8 mouse cellular contexts compared by ENCODE assay signal in genomic region chr13:60936500-60936901, GRCm38 (mm10). TPM values are rescaled to one million over a fixed set of nuclear protein-coding genes. Genes with fewer than 3 reads are reported as not detected.
DNase-seq lines count a peak whose midpoint lies in the region; ATAC-seq lines count a peak whose summit lies in the region.

TSS of gene Gm49391 (minus strand) at chr13:60936571.
TSS of gene Ctla2a (minus strand) at chr13:60936625.

- 49% methylated on average over 5 of the region's 5 CpGs for WGBS in heart, embryonic 10.5 days
- WGBS in embryonic facial prominence, embryonic 10.5 days, result 67% methylated on average over 5 of the region's 5 CpGs
- WGBS in neural tube, embryonic 15.5 days, result 70% methylated on average over 5 of the region's 5 CpGs

- H3K4me3 ChIP-seq in heart, embryonic 10.5 days, result no peak within 1 kb of the TSS
- no peak within 1 kb of the TSS for H3K4me3 ChIP-seq in embryonic facial prominence, embryonic 10.5 days
- no peak within 1 kb of the TSS for H3K4me3 ChIP-seq in neural tube, embryonic 15.5 days (replicated peaks)

- peak; percentile 99 for DNase-seq in heart, adult 11 months
- no peak for DNase-seq in heart, embryonic 10.5 days (ENCODE audit: low spot score)
- DNase-seq in embryonic facial prominence, embryonic 10.5 days (ENCODE audit: low spot score), result peak; percentile 7
- DNase-seq in kidney, adult 18-20 months, result peak; percentile 27
- peak; percentile 76 for DNase-seq in lung, postnatal 10 days
- no peak for DNase-seq in layer of hippocampus, adult 11-12 months (ENCODE audit: low spot score)
- no peak for DNase-seq in spleen, adult 12 weeks (ENCODE audit: low spot score)

- H3K4me2 ChIP-seq in neural tube, embryonic 15.5 days, result no peak within 1 kb of the TSS

- H3K27ac ChIP-seq in heart, embryonic 10.5 days, result no peak within 1 kb of the TSS
- H3K27ac ChIP-seq in embryonic facial prominence, embryonic 10.5 days (replicated peaks), result no peak within 1 kb of the TSS
- no peak within 1 kb of the TSS for H3K27ac ChIP-seq in neural tube, embryonic 15.5 days (replicated peaks)

- no peak for ATAC-seq in neural tube, embryonic 15.5 days (ENCODE audit: low FRiP score)

- no peaks in the 10 kb centered on the region for H3K27me3 ChIP-seq in heart, embryonic 10.5 days (ENCODE audit: insufficient read depth, poor library complexity, severe bottlenecking)
- H3K27me3 ChIP-seq in embryonic facial prominence, embryonic 10.5 days (replicated peaks; ENCODE audit: low read depth, poor library complexity, severe bottlenecking), result no peaks in the 10 kb centered on the region
- no peaks in the 10 kb centered on the region for H3K27me3 ChIP-seq in neural tube, embryonic 15.5 days (replicated peaks)

- no peak within 1 kb of the TSS for H3K9ac ChIP-seq in neural tube, embryonic 15.5 days (replicated peaks)

- no peaks in the 10 kb centered on the region for H3K4me1 ChIP-seq in heart, embryonic 10.5 days
- H3K4me1 ChIP-seq in embryonic facial prominence, embryonic 10.5 days, result no peaks in the 10 kb centered on the region
- no peaks in the 10 kb centered on the region for H3K4me1 ChIP-seq in neural tube, embryonic 15.5 days

- H3K9me3 ChIP-seq in heart, embryonic 10.5 days, result no peaks in the 10 kb centered on the region
- H3K9me3 ChIP-seq in embryonic facial prominence, embryonic 10.5 days, result peaks cover 19% of the 10 kb centered on the region; the same call in 1 of the 2 replicates
- H3K9me3 ChIP-seq in neural tube, embryonic 15.5 days (replicated peaks), result no peaks in the 10 kb centered on the region

- H3K36me3 ChIP-seq in heart, embryonic 10.5 days, result no peaks in the 10 kb centered on the region; the same call in 1 of the 2 replicates
- no peaks in the 10 kb centered on the region for H3K36me3 ChIP-seq in embryonic facial prominence, embryonic 10.5 days (replicated peaks)
- H3K36me3 ChIP-seq in neural tube, embryonic 15.5 days, result no peaks in the 10 kb centered on the region

RNA-seq across cellular contexts. Expression of gene Gm49391, which starts in this region (rescaled TPM):
- polyA plus RNA-seq in heart, embryonic 10.5 days (2016; fragmentation: Nextera tagmentation; extraction: Ambion mirVana), result 0.98 and 1.4 TPM in 2 replicates
- polyA plus RNA-seq in embryonic facial prominence, embryonic 10.5 days (2016; fragmentation: Nextera tagmentation; extraction: Ambion mirVana), result 0.69 and 1.0 TPM in 2 replicates
- polyA plus RNA-seq in neural tube, embryonic 15.5 days (2015; fragmentation: Nextera tagmentation; extraction: Ambion mirVana), result 0.23 and 1.7 TPM in 2 replicates

RNA-seq across cellular contexts. Expression of gene Ctla2a, which starts in this region (rescaled TPM):
- 32.2 and 48.4 TPM in 2 replicates for polyA plus RNA-seq in heart, embryonic 10.5 days (2016; fragmentation: Nextera tagmentation; extraction: Ambion mirVana)
- 8.7 and 9.3 TPM in 2 replicates for polyA plus RNA-seq in embryonic facial prominence, embryonic 10.5 days (2016; fragmentation: Nextera tagmentation; extraction: Ambion mirVana)
- 16.3 and 27.7 TPM in 2 replicates for polyA plus RNA-seq in neural tube, embryonic 15.5 days (2015; fragmentation: Nextera tagmentation; extraction: Ambion mirVana)

Comparison
In these comparisons a context has a peak if more than half of its experiments do, and no peak if none do; other contexts are left out.
1. DNase-seq: peak in heart, adult 11 months (single experiment), embryonic facial prominence, embryonic 10.5 days (single experiment), kidney, adult 18-20 months (single experiment) and lung, postnatal 10 days (single experiment); none in heart, embryonic 10.5 days (single experiment), layer of hippocampus, adult 11-12 months (single experiment) and spleen, adult 12 weeks (single experiment).